Mouse (Mus musculus) spleen, postnatal 36 days (tissue): ENCODE data around the gene Megf8.

ENCODE experiments used
- DNase-seq, 2 experiments: peaks; one replicate each; pipeline ENCODE4 v3.0.0; 2022; ENCODE audit warnings: low spot score in 2 of 2, mixed read lengths in 1 of 2

Megf8 gene

DNA sequence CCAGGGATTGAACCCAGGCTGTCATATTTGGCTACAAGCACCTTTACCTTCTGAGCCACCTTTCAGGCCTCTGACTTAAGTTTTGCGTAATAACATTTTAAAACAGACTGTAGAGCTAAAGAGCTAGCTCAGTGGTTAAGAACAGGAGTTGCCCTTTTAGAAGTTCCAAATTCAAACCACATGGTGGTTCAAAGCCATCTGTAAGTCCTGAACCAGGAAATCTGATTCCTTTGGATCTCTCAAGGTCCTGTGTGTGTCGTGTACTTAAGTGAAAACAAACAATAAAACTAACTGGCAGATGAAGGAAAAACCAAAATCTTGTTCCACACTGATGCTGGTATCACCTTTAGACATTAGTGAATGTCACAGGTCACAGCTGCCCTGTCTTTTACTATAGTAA is 84.6 kb downstream of the Megf8 start:
- no peak for DNase-seq

GRCm38 (mm10) chr7:25401986-25402385 is 85.0 kb downstream of the Megf8 start:
- no peak for DNase-seq

GRCm38 (mm10) chr7:25402671-25403101 is 85.7 kb downstream of the Megf8 start:
- peak in 1 of 2 experiments; percentile 38 for DNase-seq

DNA sequence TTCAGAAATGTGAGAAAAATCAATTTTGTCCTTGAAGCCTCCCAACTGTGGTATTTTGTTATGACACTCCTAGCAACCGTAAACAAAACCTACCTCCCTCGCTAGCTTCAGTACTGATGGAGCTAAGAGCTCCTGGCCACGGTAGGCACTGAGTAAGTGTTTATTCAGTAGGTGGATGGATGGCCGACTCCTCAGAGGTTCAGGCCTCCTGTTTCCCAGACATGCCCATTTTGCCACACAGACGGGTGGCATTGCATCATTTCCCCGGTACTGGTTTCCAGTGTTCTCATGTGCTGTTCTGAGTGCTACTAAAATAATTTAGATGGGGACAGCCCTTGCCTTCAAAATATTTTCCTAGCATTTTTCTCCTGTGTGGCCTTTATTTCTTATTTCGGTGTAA is 89.5 kb downstream of the Megf8 start:
- no peak for DNase-seq

- peak in 1 of 2 experiments; percentile 37 for DNase-seq
Measured at GRCm38 (mm10) chr7:25409114-25409760, 92.3 kb downstream of the Megf8 start.

- no peak for DNase-seq
Measured at GRCm38 (mm10) chr7:25410969-25411615, 94.1 kb downstream of the Megf8 start.

DNA sequence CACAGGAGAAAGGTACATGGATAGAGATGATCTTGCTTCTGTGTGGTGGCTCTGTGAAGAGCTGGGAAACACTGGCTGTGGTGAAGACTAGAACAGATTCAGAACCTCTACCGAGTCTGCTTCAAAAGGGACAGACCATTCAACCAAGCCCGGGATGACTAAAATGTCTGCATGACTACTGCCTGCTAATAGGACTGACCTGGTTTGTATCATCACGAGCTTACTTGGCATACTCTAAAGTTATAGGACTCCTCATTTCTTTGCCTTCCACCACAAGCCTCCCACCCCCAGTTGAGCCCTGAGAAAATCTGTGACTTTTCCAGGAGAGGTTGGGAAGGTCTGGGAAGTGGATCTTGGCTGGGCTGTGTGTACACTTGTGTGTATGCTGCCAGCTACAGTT is 94.9 kb downstream of the Megf8 start:
- no peak for DNase-seq

DNA sequence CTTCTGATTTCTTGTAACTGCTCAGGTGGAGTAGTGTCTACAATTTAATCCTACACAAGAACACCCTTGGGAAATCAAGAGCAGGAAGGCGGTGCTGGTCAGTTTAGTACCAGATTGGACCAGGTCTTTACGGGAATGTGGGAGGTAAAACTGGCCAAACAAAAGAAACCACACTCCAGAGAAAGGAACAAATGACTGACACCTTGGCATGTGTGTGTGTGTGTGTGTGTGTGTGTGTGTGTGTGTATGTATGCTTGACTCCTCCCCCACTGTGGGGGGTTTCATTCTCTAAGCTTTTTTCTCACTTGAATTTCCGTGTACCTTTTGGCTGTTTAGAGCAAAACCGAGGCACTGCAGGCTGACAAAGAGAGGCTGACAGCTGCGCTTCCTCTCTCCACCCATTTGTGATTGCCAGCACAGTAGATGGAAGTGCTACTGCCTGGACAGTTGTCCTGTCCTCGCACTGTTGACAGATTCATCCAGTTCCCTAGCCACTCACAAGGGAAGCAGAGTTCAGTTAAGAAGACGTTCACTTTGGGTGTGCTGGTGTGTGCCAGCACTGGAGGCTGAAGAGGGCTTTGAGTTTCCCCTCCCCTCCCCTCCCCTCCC is 96.0 kb downstream of the Megf8 start, which contains the start of gene Cxcl17:
Gene Cxcl17, minus strand, starts transcription at position 54 of the 609 bp plus-strand sequence.
- no peak for DNase-seq
